Mouse (Mus musculus): ENCODE results near the gene Snrnp70. TPM values are rescaled to one million over a fixed set of nuclear protein-coding genes. Genes with fewer than 3 reads are reported as not detected.

Snrnp70 gene
- polyA plus RNA-seq, 1 experiment from 2014 or later, result 148 TPM

DNA sequence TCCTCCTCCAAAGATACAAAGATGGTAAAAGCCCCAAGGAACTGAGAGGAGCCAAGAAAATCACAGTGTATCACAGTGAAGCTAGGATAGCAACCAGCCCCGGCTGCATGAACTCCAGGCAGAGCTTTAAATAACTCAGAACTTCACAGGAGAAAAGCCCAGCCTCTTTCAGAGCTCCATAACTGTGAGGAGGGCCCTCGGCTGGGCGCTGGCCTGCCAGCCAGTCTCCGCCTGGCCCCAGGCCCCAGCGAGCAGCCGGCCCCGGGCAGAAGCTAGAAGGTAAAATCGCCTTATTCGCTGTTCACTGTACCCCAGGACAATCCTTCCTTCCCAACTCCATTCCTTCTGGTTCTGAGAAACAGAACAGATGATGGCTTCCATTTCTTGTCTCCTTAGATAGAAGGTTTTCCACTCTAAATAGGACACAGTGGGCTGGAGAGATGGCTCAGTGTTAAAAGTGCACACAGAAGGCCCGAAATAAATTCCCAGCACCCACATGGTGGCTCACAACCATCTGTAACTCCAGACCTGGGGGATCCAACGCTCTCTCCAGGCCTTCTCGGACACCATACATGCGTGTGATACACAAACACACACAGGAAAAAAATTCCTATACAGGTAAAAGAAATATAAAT lies 66.6 kb downstream of the Snrnp70 start:
- WGBS, result 79% methylated on average over 13 of the region's 13 CpGs
- no peak for ATAC-seq (replicated peaks; ENCODE audit: low FRiP score, low read depth)
- H3K9me3 ChIP-seq (replicated peaks; ENCODE audit: low read length), result no peaks in the 10 kb centered on the region
- no peak for TF ChIP-seq CTCF (IDR thresholded peaks at IDR 0.05; ENCODE audit: low read depth)
- no peak overlapping the region for H3K4me3 ChIP-seq (replicated peaks; ENCODE audit: low read depth, low read length)
- no peak overlapping the region for H3K27ac ChIP-seq
- peaks cover 6% of the 10 kb centered on the region; the same call in 1 of the 2 replicates for H3K4me1 ChIP-seq (replicated peaks; ENCODE audit: insufficient read depth, low read length)
- DNase-seq (ENCODE audit: low spot score), result no peak
- H3K36me3 ChIP-seq (ENCODE audit: insufficient read depth, low read length), result 0 out of 2 replicates have a peak, but pooled peaks cover 12% of the 10 kb centered on the region
- no peaks in the 10 kb centered on the region for H3K27me3 ChIP-seq (ENCODE audit: insufficient read depth, low read length)
- no peak overlapping the region for H3K9ac ChIP-seq (ENCODE audit: low read depth, low read length)
- no peak overlapping the region for H3K4me2 ChIP-seq (ENCODE audit: low read length)

Other genes starting within 250 kb of the Snrnp70 start
- gene Pih1d1, start 241.4 kb downstream of the Snrnp70 start, polyA plus RNA-seq (2015; fragmentation: Nextera tagmentation; extraction: Ambion mirVana), result 81.3 and 88.6 TPM in 2 replicates
- 55.4 and 62.7 TPM in 2 replicates for gene Aldh16a1, start 241.2 kb downstream of the Snrnp70 start, polyA plus RNA-seq (2015; fragmentation: Nextera tagmentation; extraction: Ambion mirVana)
- 0.17 TPM in 2 replicates for gene Slc17a7, start 231.8 kb downstream of the Snrnp70 start, polyA plus RNA-seq (2015; fragmentation: Nextera tagmentation; extraction: Ambion mirVana)
- not detected in 2 replicates for gene Gfy, start 216.2 kb downstream of the Snrnp70 start, polyA plus RNA-seq (2015; fragmentation: Nextera tagmentation; extraction: Ambion mirVana)
- gene Pth2, start 214.7 kb downstream of the Snrnp70 start, polyA plus RNA-seq (2015; fragmentation: Nextera tagmentation; extraction: Ambion mirVana), result not detected in 2 replicates
- 0.36 and 0.43 TPM in 2 replicates for gene Ccdc155, start 190.8 kb downstream of the Snrnp70 start, polyA plus RNA-seq (2015; fragmentation: Nextera tagmentation; extraction: Ambion mirVana)
- gene Dkkl1, start 183.6 kb downstream of the Snrnp70 start, polyA plus RNA-seq (2015; fragmentation: Nextera tagmentation; extraction: Ambion mirVana), result 0.47 and 1.3 TPM in 2 replicates
- gene Tead2, start 180.0 kb downstream of the Snrnp70 start, polyA plus RNA-seq (2015; fragmentation: Nextera tagmentation; extraction: Ambion mirVana), result 94.3 and 112 TPM in 2 replicates
- 2.1 and 2.6 TPM in 2 replicates for gene Cd37, start 156.6 kb downstream of the Snrnp70 start, polyA plus RNA-seq (2015; fragmentation: Nextera tagmentation; extraction: Ambion mirVana)
- gene Slc6a16, start 154.7 kb downstream of the Snrnp70 start, polyA plus RNA-seq (2015; fragmentation: Nextera tagmentation; extraction: Ambion mirVana), result 0.18 and 0.45 TPM in 2 replicates
- not detected in 2 replicates for gene Slc6a21, start 118.2 kb downstream of the Snrnp70 start, polyA plus RNA-seq (2015; fragmentation: Nextera tagmentation; extraction: Ambion mirVana)
- gene Trpm4, start 62.0 kb downstream of the Snrnp70 start, polyA plus RNA-seq (2015; fragmentation: Nextera tagmentation; extraction: Ambion mirVana), result 14.4 and 15.9 TPM in 2 replicates
- gene Hrc, start 60.5 kb downstream of the Snrnp70 start, polyA plus RNA-seq (2015; fragmentation: Nextera tagmentation; extraction: Ambion mirVana), result 0.75 and 1.1 TPM in 2 replicates
- gene Ppfia3, start 28.7 kb downstream of the Snrnp70 start, polyA plus RNA-seq (2015; fragmentation: Nextera tagmentation; extraction: Ambion mirVana), result 4.3 and 5.4 TPM in 2 replicates
- 1.2 and 1.6 TPM in 2 replicates for gene Lin7b, start 25.2 kb downstream of the Snrnp70 start, polyA plus RNA-seq (2015; fragmentation: Nextera tagmentation; extraction: Ambion mirVana)
- 0.05 and 0.06 TPM in 2 replicates for gene Kcna7, start 9.9 kb upstream of the Snrnp70 start, polyA plus RNA-seq (2015; fragmentation: Nextera tagmentation; extraction: Ambion mirVana)
- gene Ntf5, start 18.0 kb upstream of the Snrnp70 start, polyA plus RNA-seq (2015; fragmentation: Nextera tagmentation; extraction: Ambion mirVana), result 1.5 and 1.6 TPM in 2 replicates
- gene Lhb, start 25.1 kb upstream of the Snrnp70 start, polyA plus RNA-seq (2015; fragmentation: Nextera tagmentation; extraction: Ambion mirVana), result not detected in 2 replicates
- 26.0 and 26.9 TPM in 2 replicates for gene Gys1, start 39.1 kb upstream of the Snrnp70 start, polyA plus RNA-seq (2015; fragmentation: Nextera tagmentation; extraction: Ambion mirVana)
- 94.6 and 98.9 TPM in 2 replicates for gene Ruvbl2, start 42.4 kb upstream of the Snrnp70 start, polyA plus RNA-seq (2015; fragmentation: Nextera tagmentation; extraction: Ambion mirVana)
- gene Ftl1, start 64.1 kb upstream of the Snrnp70 start, polyA plus RNA-seq (2015; fragmentation: Nextera tagmentation; extraction: Ambion mirVana), result 6,674 and 7,026 TPM in 2 replicates
- gene Bax, start 71.2 kb upstream of the Snrnp70 start, polyA plus RNA-seq (2015; fragmentation: Nextera tagmentation; extraction: Ambion mirVana), result 183 and 194 TPM in 2 replicates
- 0.93 and 1.1 TPM in 2 replicates for gene Tulp2, start 86.1 kb upstream of the Snrnp70 start, polyA plus RNA-seq (2015; fragmentation: Nextera tagmentation; extraction: Ambion mirVana)
- gene Gm45808, start 91.1 kb upstream of the Snrnp70 start, polyA plus RNA-seq (2015; fragmentation: Nextera tagmentation; extraction: Ambion mirVana), result not detected in 2 replicates
- 1.8 TPM in 2 replicates for gene Dhdh, start 93.1 kb upstream of the Snrnp70 start, polyA plus RNA-seq (2015; fragmentation: Nextera tagmentation; extraction: Ambion mirVana)
- gene Nucb1, start 114.7 kb upstream of the Snrnp70 start, polyA plus RNA-seq (2015; fragmentation: Nextera tagmentation; extraction: Ambion mirVana), result 246 and 265 TPM in 2 replicates
- gene Ppp1r15a, start 130.5 kb upstream of the Snrnp70 start, polyA plus RNA-seq (2015; fragmentation: Nextera tagmentation; extraction: Ambion mirVana), result 21.4 and 21.9 TPM in 2 replicates
- gene Plekha4, start 130.6 kb upstream of the Snrnp70 start, polyA plus RNA-seq (2015; fragmentation: Nextera tagmentation; extraction: Ambion mirVana), result 5.1 and 5.8 TPM in 2 replicates
- gene Hsd17b14, start 159.2 kb upstream of the Snrnp70 start, polyA plus RNA-seq (2015; fragmentation: Nextera tagmentation; extraction: Ambion mirVana), result 20.5 and 21.0 TPM in 2 replicates
- gene Bcat2, start 174.4 kb upstream of the Snrnp70 start, polyA plus RNA-seq (2015; fragmentation: Nextera tagmentation; extraction: Ambion mirVana), result 92.7 and 93.0 TPM in 2 replicates
- 0.12 TPM in 1 of 2 replicates, not detected in the other for gene Fgf21, start 219.7 kb upstream of the Snrnp70 start, polyA plus RNA-seq (2015; fragmentation: Nextera tagmentation; extraction: Ambion mirVana)
- gene Fut1, start 221.5 kb upstream of the Snrnp70 start, polyA plus RNA-seq (2015; fragmentation: Nextera tagmentation; extraction: Ambion mirVana), result 0.08 and 0.26 TPM in 2 replicates
- 0.17 and 0.29 TPM in 2 replicates for gene Izumo1, start 226.1 kb upstream of the Snrnp70 start, polyA plus RNA-seq (2015; fragmentation: Nextera tagmentation; extraction: Ambion mirVana)
- 16.9 and 21.1 TPM in 2 replicates for gene Rasip1, start 231.7 kb upstream of the Snrnp70 start, polyA plus RNA-seq (2015; fragmentation: Nextera tagmentation; extraction: Ambion mirVana)
- 3.9 and 4.8 TPM in 2 replicates for gene Mamstr, start 244.2 kb upstream of the Snrnp70 start, polyA plus RNA-seq (2015; fragmentation: Nextera tagmentation; extraction: Ambion mirVana)

Measured in kidney, postnatal 0 days (tissue).